Mouse (Mus musculus): ENCODE measurements around the gene Teddm2. TPM values are rescaled to one million over a fixed set of nuclear protein-coding genes. Genes with fewer than 3 reads are reported as not detected.
"Not testable (repeated sequence)": the region's sequence is repeated elsewhere in the genome, so short reads cannot be mapped to it uniquely, and the experiment has no call there.

The Teddm2 gene
- polyA plus RNA-seq, 1 experiment from 2014 or later, result 0.36 TPM

DNA sequence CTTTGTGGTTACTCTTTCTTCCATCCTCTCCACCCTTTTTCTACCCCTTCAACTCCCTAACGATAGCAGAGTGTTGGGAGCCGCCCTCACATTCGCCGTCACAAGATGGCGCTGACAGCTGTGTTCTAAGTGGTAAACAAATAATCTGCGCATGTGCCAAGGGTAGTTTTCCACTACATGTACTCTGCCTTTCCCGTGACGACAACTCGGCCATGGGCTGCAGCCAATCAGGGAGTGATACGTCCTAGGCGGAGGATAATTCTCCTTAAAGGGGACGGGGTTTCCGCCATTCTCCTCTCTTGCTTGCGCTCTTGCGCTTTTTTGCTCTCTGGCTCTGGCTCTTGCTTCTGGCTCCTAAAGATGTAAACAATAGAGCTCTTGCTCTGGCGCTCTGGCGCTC lies 19.6 kb downstream of the Teddm2 start:
- not testable (repeated sequence) for H3K9ac ChIP-seq (ENCODE audit: low read depth, low read length); H3K4me2 ChIP-seq; ATAC-seq (replicated peaks; ENCODE audit: insufficient number of reproducible peaks, low FRiP score, low TSS enrichment); H3K36me3 ChIP-seq (ENCODE audit: control insufficient read depth, insufficient read depth, low read length); H3K4me1 ChIP-seq (ENCODE audit: control insufficient read depth, insufficient read depth, low read length); H3K27ac ChIP-seq (ENCODE audit: low read depth, low read length); H3K27me3 ChIP-seq (ENCODE audit: control insufficient read depth, insufficient read depth, low read length); H3K9me3 ChIP-seq (replicated peaks; ENCODE audit: control insufficient read depth, low read length); H3K4me3 ChIP-seq (ENCODE audit: low read depth, low read length)
- 96% methylated on average over 17 of the region's 17 CpGs for WGBS (ENCODE audit: insufficient replicate concordance)

DNA sequence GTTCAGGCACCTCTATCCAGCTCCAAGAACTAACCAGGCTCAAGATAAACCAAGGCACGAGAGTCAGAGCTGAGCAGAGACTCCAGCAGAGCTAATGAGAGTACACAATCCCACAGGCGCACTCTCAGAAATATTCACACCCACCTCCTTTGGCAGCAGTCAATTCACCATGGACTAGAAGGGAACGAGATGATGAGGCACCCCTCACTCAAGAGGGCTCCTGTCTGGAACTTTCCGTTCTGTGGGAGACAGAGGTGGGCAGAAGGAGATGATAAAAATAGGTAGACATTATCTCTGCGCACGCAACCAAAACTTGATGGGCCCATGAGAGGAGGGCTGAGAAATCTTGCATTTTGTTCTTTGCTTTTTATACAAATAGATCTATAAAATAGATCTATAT lies 26.0 kb downstream of the Teddm2 start, which contains the start of gene Teddm1b:
TSS of gene Teddm1b (plus strand) at position 301 of the 400 bp plus-strand sequence.
- WGBS (ENCODE audit: insufficient replicate concordance), result 78% methylated on average over 6 of the region's 6 CpGs

DNA sequence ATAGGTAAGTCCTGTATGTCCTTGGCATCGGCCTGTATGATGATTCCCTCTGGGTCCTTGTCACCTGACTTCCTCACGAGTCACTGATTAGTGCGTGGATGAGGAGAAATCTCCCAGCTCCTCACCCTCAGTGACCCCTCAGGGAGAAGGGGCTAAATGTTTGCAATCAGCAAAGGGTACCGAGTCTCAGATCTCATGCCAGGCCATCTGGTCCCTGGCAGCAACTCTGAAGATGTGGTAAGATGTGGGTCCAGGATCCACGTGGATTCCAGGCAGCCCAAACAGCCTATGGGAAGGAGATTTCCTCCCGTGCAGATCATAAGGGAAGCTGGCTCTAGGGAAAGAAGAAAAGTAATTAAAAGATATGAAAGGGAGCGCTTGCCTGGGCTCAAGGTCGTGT lies 44.1 kb downstream of the Teddm2 start:
- ATAC-seq (replicated peaks; ENCODE audit: insufficient number of reproducible peaks, low FRiP score, low TSS enrichment), result no peak
- no peaks in the 10 kb centered on the region for H3K9me3 ChIP-seq (replicated peaks; ENCODE audit: control insufficient read depth, low read length)
- H3K27ac ChIP-seq (ENCODE audit: low read depth, low read length), result no peak overlapping the region
- no peak overlapping the region for H3K4me3 ChIP-seq (ENCODE audit: low read depth, low read length)
- 73% methylated on average over 8 of the region's 8 CpGs for WGBS (ENCODE audit: insufficient replicate concordance)
- H3K4me2 ChIP-seq, result no peak overlapping the region
- no peak overlapping the region for H3K9ac ChIP-seq (ENCODE audit: low read depth, low read length)
- H3K4me1 ChIP-seq (ENCODE audit: control insufficient read depth, insufficient read depth, low read length), result no peaks in the 10 kb centered on the region
- no peaks in the 10 kb centered on the region for H3K27me3 ChIP-seq (ENCODE audit: control insufficient read depth, insufficient read depth, low read length)
- no peaks in the 10 kb centered on the region for H3K36me3 ChIP-seq (ENCODE audit: control insufficient read depth, insufficient read depth, low read length)

More for the DNA sequence above, 26.0 kb downstream of the Teddm2 start, which contains the start of gene Teddm1b:
- Histone ChIP-seq H3K4me1 (ENCODE audit: control insufficient read depth, insufficient read depth, low read length) (no peaks in the 10 kb centered on the region), H3K27ac (ENCODE audit: low read depth, low read length) (no peak within 1 kb of the TSS), H3K9me3 (replicated peaks; ENCODE audit: control insufficient read depth, low read length) (no peaks in the 10 kb centered on the region), H3K27me3 (ENCODE audit: control insufficient read depth, insufficient read depth, low read length) (no peaks in the 10 kb centered on the region), H3K4me2 (no peak within 1 kb of the TSS), H3K36me3 (ENCODE audit: control insufficient read depth, insufficient read depth, low read length) (no peaks in the 10 kb centered on the region), H3K9ac (ENCODE audit: low read depth, low read length) (no peak within 1 kb of the TSS), H3K4me3 (ENCODE audit: low read depth, low read length) (no peak within 1 kb of the TSS)
- ATAC-seq (replicated peaks; ENCODE audit: insufficient number of reproducible peaks, low FRiP score, low TSS enrichment), result no peak

GRCm38 (mm10) chr1:153852696-153853095 lies 47.3 kb downstream of the Teddm2 start:
- H3K27ac ChIP-seq (ENCODE audit: low read depth, low read length); H3K36me3 ChIP-seq (ENCODE audit: control insufficient read depth, insufficient read depth, low read length); H3K9me3 ChIP-seq (replicated peaks; ENCODE audit: control insufficient read depth, low read length); ATAC-seq (replicated peaks; ENCODE audit: insufficient number of reproducible peaks, low FRiP score, low TSS enrichment); H3K4me3 ChIP-seq (ENCODE audit: low read depth, low read length); H3K27me3 ChIP-seq (ENCODE audit: control insufficient read depth, insufficient read depth, low read length); H3K4me1 ChIP-seq (ENCODE audit: control insufficient read depth, insufficient read depth, low read length); H3K4me2 ChIP-seq; H3K9ac ChIP-seq (ENCODE audit: low read depth, low read length): not testable (repeated sequence)
- WGBS (ENCODE audit: insufficient replicate concordance), result 73% methylated on average over 7 of the region's 7 CpGs

GRCm38 (mm10) chr1:153846867-153847266 lies 53.2 kb downstream of the Teddm2 start:
- WGBS (ENCODE audit: insufficient replicate concordance), result 24% methylated on average over 6 of the region's 6 CpGs
- no peak for ATAC-seq (replicated peaks; ENCODE audit: insufficient number of reproducible peaks, low FRiP score, low TSS enrichment)
- Histone ChIP-seq H3K27me3 (ENCODE audit: control insufficient read depth, insufficient read depth, low read length) (no peaks in the 10 kb centered on the region), H3K4me3 (ENCODE audit: low read depth, low read length) (no peak overlapping the region), H3K9ac (ENCODE audit: low read depth, low read length) (no peak overlapping the region), H3K4me1 (ENCODE audit: control insufficient read depth, insufficient read depth, low read length) (no peaks in the 10 kb centered on the region), H3K9me3 (replicated peaks; ENCODE audit: control insufficient read depth, low read length) (no peaks in the 10 kb centered on the region), H3K27ac (ENCODE audit: low read depth, low read length) (no peak overlapping the region), H3K36me3 (ENCODE audit: control insufficient read depth, insufficient read depth, low read length) (no peaks in the 10 kb centered on the region), H3K4me2 (no peak overlapping the region)

GRCm38 (mm10) chr1:153846420-153846819 lies 53.6 kb downstream of the Teddm2 start:
- H3K9ac ChIP-seq (ENCODE audit: low read depth, low read length), result no peak overlapping the region
- H3K4me1 ChIP-seq (ENCODE audit: control insufficient read depth, insufficient read depth, low read length), result no peaks in the 10 kb centered on the region
- WGBS (ENCODE audit: insufficient replicate concordance), result 81% methylated on average over 7 of the region's 7 CpGs
- H3K27ac ChIP-seq (ENCODE audit: low read depth, low read length), result no peak overlapping the region
- no peak overlapping the region for H3K4me2 ChIP-seq
- no peak overlapping the region for H3K4me3 ChIP-seq (ENCODE audit: low read depth, low read length)
- no peaks in the 10 kb centered on the region for H3K36me3 ChIP-seq (ENCODE audit: control insufficient read depth, insufficient read depth, low read length)
- ATAC-seq (replicated peaks; ENCODE audit: insufficient number of reproducible peaks, low FRiP score, low TSS enrichment), result no peak
- no peaks in the 10 kb centered on the region for H3K27me3 ChIP-seq (ENCODE audit: control insufficient read depth, insufficient read depth, low read length)
- no peaks in the 10 kb centered on the region for H3K9me3 ChIP-seq (replicated peaks; ENCODE audit: control insufficient read depth, low read length)

DNA sequence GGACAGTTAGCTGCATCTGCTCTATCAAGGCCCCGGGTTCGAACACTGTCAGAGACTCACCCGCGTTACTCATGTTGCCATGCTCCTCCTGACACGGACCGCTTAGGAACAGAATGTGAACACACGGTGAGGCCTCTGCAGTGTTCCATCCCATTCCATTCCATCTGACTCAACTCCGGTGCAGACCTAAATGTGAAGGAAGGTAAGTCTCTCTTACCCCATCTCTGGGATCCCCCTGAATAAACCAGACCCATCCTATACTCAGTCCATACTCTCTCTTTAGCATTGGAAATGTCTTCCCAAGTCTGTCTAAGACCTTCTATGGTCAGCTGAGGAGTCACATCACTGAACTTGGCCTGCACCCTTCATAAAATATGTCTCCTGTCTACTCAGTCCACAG lies 56.0 kb downstream of the Teddm2 start, which contains the start of gene Rgsl1:
TSS of gene Rgsl1 (minus strand) at position 101 of the 400 bp plus-strand sequence.
- H3K36me3 ChIP-seq (ENCODE audit: control insufficient read depth, insufficient read depth, low read length), result no peaks in the 10 kb centered on the region
- 93% methylated on average over 8 of the region's 8 CpGs for WGBS (ENCODE audit: insufficient replicate concordance)
- H3K4me1 ChIP-seq (ENCODE audit: control insufficient read depth, insufficient read depth, low read length), result no peaks in the 10 kb centered on the region
- H3K9me3 ChIP-seq (replicated peaks; ENCODE audit: control insufficient read depth, low read length), result no peaks in the 10 kb centered on the region
- no peak within 1 kb of the TSS for H3K4me3 ChIP-seq (ENCODE audit: low read depth, low read length)
- no peak for ATAC-seq (replicated peaks; ENCODE audit: insufficient number of reproducible peaks, low FRiP score, low TSS enrichment)
- H3K4me2 ChIP-seq, result no peak within 1 kb of the TSS
- no peaks in the 10 kb centered on the region for H3K27me3 ChIP-seq (ENCODE audit: control insufficient read depth, insufficient read depth, low read length)
- H3K9ac ChIP-seq (ENCODE audit: low read depth, low read length), result no peak within 1 kb of the TSS
- no peak within 1 kb of the TSS for H3K27ac ChIP-seq (ENCODE audit: low read depth, low read length)

- Histone ChIP-seq H3K36me3 (ENCODE audit: control insufficient read depth, insufficient read depth, low read length) (no peaks in the 10 kb centered on the region), H3K4me2 (no peak overlapping the region), H3K4me3 (ENCODE audit: low read depth, low read length) (no peak overlapping the region), H3K27me3 (ENCODE audit: control insufficient read depth, insufficient read depth, low read length) (no peaks in the 10 kb centered on the region), H3K9ac (ENCODE audit: low read depth, low read length) (no peak overlapping the region), H3K27ac (ENCODE audit: low read depth, low read length) (no peak overlapping the region), H3K9me3 (replicated peaks; ENCODE audit: control insufficient read depth, low read length) (no peaks in the 10 kb centered on the region), H3K4me1 (ENCODE audit: control insufficient read depth, insufficient read depth, low read length) (no peaks in the 10 kb centered on the region)
- WGBS (ENCODE audit: insufficient replicate concordance), result 81% methylated on average over 11 of the region's 11 CpGs
- no peak for ATAC-seq (replicated peaks; ENCODE audit: insufficient number of reproducible peaks, low FRiP score, low TSS enrichment)
These were observed 57.8 kb downstream of the Teddm2 start for GRCm38 (mm10) chr1:153842121-153842740.

GRCm38 (mm10) chr1:153836036-153836435 lies 64.0 kb downstream of the Teddm2 start:
- WGBS (ENCODE audit: insufficient replicate concordance), result 54% methylated on average over 4 of the region's 4 CpGs
- Histone ChIP-seq H3K4me3 (ENCODE audit: low read depth, low read length) (no peak overlapping the region), H3K9ac (ENCODE audit: low read depth, low read length) (no peak overlapping the region), H3K27me3 (ENCODE audit: control insufficient read depth, insufficient read depth, low read length) (no peaks in the 10 kb centered on the region), H3K36me3 (ENCODE audit: control insufficient read depth, insufficient read depth, low read length) (no peaks in the 10 kb centered on the region), H3K4me2 (no peak overlapping the region), H3K9me3 (replicated peaks; ENCODE audit: control insufficient read depth, low read length) (no peaks in the 10 kb centered on the region), H3K4me1 (ENCODE audit: control insufficient read depth, insufficient read depth, low read length) (no peaks in the 10 kb centered on the region), H3K27ac (ENCODE audit: low read depth, low read length) (no peak overlapping the region)
- no peak for ATAC-seq (replicated peaks; ENCODE audit: insufficient number of reproducible peaks, low FRiP score, low TSS enrichment)

Data from heart, embryonic 11.5 days (tissue).